Mouse (Mus musculus) heart, postnatal 0 days (tissue): ENCODE results near the gene Ptpdc1.

ENCODE experiments used
- CTCF ChIP-seq: IDR thresholded peaks from 2 replicates; pipeline ENCODE4 v1.5.1; 2016; ENCODE audit warnings: antibody characterized with exemption, control low read depth, low read depth
- EP300 ChIP-seq: IDR thresholded peaks from 2 replicates; pipeline ENCODE4 v1.6.1; 2016; ENCODE audit warnings: antibody characterized with exemption, low read depth

DNA sequence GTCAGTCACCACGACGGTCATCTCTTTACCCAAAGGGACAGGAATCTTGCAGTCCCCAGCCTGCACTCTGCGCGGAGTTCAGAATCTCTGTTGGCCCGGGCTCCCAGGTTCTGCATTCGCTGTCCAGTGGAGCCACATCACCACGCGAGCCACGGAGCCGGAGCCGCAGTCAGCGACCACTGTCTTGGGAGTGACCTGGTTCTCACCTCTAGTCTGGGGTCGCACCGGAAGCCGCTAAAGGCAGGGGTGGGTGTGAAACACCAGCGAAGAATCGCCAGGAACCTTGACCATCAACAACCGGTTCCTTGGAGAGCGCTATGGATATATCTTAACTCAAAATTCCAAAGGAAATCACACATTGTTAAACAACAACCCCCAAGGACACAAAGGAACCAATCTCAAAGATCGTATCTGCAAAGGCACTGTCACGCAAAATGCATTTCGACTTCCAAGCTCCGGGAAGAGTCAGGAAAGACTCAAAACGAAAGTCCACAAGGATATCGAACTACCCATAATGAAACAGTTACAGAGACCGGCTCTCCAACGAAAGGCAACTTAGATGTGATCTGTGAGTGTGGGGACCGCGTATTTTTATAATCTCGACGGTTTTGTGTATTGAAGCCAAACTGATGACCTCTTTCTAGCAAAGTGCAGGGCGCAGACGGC, 33.3 kb upstream of the Ptpdc1 start:
- TF ChIP-seq EP300: no peak
- no peak for TF ChIP-seq CTCF
